Mouse (Mus musculus): ENCODE data around the gene S100g.

The S100g gene

DNA sequence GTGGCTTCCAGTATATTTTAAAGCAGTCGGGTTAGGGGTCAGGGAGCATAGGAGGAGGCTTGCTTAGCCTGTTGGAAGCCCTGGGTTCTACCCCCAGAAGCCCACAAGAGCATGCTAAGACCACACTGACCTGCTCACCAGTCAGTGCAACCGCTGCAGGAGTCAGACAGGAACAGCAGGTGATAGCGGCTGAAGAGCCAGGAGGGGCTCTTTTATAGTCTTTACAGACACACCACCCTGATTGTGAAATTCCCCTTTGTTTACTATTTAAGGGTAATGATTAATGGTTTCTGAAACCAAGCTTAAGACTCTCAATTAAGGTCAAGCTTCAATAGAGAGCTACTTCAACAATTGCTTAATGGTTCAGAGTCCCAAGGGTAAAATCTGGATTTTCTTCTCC, at the start of gene S100g:
TSS of gene S100g (minus strand) at position 217 of the 400 bp plus-strand sequence.
- no peak for DNase-seq (ENCODE audit: extremely low read depth, low read depth, low spot score)

DNA sequence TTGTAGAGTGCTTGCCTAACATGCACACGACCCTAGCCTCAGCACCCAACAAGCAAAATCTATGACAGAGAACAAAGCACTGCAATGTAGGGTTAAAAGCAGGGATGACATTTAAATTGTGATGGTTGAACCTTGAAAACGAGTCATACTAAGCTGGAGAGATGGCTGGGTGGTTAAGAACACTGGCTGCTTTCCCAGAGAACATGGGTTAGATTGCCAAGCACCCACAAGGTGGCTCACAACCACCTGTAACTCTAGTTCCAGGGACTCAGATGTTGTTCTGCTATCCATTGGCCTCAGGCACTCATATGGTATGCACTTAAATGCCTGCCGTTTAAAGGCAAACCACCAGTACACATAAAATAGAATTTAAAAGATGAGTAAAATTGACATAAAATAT, 27.7 kb upstream of the S100g start:
- no peak for DNase-seq (ENCODE audit: extremely low read depth, low read depth, low spot score)

DNA sequence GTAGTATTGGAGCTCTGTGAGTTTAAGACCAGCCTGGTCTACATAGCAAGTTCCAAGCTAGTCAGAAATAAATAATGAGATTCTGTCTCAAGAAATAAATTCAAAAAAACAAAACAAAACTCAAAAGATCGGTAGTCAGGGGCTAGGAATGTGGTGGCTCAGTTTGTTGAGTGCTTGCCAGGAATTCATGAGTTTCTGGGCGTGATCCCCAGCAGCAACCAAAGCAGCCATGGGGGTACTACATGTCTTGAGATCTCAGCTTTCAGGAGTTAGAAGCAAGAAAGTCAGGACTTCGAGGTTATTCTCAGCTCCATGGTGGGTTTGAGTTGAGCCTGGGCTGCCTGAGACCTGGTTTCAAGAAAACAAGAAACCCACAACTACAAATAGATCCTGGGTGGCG, 27.0 kb upstream of the S100g start:
- DNase-seq (ENCODE audit: extremely low read depth, low read depth, low spot score), result no peak

DNA sequence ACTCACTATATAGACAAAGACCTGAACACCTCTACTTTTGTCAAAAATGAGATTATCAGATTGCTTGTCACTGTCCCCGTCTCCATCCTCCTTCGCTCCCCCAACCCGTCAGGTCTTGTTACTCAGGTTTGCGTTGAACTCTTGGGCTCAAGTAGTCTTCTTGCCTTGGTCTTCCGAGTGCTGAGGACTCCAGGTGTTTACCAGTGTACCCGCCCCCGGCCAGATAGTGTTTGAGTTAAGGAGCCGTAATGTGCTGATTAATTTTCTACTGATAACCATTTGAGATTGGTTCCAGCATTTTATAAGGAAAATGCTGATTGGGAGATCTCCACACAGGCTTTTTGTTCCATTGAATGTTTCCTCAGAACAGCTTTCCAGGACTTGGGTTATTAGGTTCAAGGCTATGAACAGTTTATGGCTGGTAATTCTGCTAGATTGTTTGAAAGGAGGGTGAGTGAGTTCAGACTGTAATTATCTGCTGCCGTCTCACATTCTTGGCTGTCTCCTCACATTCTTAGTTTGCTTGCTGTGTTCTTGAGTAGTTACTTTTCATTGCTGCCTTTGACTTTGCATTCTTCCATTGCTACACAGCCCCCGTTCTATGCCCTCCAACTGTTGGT, 22.6 kb upstream of the S100g start:
- DNase-seq (ENCODE audit: extremely low read depth, low read depth, low spot score), result no peak

DNA sequence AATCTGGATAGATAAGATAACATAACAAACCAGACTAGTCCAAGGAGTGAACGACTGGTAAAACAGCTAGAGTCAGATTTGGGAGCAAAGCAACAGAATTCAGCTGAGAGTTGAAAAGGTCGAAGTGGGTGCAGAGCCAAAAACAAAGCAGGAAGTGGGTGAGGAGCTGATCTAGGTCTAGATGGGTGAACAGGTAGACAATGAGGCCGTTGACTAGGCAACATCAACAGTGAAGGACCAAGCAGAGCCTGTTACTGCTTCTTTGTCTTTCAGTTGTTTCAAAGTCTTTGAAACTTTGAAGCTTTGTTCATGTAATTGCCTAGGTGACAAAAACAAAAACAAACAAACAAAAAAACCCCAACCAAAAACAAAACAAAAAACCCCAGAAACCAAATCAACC, 11.8 kb upstream of the S100g start:
- no peak for DNase-seq (ENCODE audit: extremely low read depth, low read depth, low spot score)

DNA sequence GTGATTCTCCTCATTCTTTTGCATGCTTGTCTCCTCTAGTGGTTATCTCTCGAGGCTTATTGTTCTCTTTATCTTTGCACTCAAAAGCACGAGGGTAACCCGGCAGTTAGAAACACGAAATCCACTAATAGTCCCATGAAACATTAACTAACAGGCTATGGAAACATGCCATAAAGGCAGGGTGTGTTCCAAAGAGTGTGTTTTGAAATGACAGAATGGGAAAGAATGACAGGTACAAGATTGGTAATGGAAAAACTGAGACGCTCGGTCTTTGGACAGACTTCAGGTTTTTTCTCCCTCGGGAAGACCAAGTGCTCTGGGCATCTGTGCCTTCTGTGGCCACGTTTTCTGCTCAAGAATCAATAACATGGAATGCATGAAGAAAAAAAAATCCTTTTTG, 3.1 kb upstream of the S100g start:
- no peak for DNase-seq (ENCODE audit: extremely low read depth, low read depth, low spot score)

DNA sequence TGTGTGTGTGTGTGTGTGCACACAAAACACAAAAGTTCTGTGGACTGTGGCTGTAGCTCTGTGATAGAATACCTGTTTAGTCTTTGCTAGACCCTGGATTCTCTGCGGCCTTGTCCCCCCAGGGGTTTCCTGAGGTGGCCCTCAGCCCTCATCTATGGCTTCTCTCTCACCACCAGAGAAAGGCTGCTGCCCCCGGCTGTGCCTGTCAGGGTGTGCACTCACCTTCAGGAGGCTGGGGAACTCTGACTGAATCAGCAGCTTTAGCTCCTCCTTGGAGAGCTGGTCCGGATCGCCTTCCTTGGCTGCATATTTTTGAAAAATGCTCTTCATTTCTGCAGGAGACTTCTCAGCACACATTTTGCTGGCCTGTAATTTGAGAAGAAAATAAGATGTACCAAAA, 559 bp downstream of the S100g start:
- no peak for DNase-seq (ENCODE audit: extremely low read depth, low read depth, low spot score)

DNA sequence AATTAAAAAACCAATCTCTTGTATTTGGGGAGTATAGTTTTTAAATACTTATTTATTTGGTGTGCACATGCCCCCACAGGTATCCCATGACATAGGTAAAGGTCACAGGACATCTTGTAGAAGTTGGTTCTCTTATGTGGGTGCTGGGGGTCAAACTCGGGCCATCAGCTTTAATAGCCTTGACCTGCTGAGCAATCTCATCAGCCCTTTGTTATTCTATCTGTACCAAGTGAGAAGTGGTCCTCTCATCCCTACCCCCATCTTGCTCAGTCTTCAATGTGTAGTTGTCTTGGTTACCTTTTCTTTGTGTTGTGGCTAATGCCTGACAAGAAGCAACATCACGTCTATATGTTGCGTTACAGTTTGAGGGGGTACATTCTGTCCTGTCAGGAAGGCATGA, 6.5 kb downstream of the S100g start:
- no peak for DNase-seq (ENCODE audit: extremely low read depth, low read depth, low spot score)

DNA sequence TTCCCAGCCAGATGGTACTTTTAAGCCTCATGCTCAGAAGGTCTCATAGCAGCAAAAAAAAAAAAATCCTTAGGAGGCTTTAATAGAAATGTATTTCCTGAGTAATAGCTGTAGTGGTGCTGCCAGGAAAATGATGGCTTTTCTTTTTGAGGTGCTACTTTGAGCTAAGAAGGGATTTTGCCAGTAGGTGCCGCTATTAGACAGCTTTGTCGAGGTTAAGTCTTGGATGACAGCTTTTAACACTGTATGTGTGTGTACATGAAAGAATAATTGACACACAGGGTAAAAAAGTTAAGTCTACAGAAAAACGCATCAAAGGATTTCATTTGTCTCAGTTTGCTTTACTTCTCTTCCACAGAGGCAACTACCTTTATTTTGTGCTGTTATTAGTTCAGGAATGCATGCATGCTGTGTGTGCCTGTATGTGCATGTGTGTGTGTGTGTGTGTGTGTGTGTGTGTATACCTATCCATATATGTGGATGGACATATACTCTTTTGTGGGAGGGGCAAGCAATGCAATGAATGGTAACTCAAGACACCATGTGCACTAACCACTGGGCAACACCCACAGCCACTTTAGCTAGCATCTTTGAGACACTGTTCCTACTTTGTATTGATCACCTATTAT, 14.5 kb downstream of the S100g start:
- no peak for DNase-seq (ENCODE audit: extremely low read depth, low read depth, low spot score)

DNA sequence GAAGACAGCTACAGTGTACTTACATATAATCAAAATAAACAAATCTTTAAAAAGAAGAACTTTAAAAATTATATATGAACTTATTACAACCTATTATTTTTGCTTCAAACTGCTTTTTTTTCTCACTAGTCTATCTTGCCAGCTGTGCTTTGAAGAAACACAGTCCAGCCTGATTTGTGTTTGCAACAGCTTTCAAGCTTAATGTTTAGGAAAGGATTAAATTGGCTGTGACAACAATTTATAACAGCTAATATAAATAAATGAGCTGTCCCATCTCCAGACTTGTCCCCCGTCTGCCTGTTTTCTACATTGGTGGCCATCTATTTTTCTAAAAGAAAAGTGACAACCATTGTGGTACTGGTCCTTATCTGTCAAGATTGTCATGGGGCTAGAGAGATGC, 22.4 kb downstream of the S100g start:
- DNase-seq (ENCODE audit: extremely low read depth, low read depth, low spot score), result no peak

DNA sequence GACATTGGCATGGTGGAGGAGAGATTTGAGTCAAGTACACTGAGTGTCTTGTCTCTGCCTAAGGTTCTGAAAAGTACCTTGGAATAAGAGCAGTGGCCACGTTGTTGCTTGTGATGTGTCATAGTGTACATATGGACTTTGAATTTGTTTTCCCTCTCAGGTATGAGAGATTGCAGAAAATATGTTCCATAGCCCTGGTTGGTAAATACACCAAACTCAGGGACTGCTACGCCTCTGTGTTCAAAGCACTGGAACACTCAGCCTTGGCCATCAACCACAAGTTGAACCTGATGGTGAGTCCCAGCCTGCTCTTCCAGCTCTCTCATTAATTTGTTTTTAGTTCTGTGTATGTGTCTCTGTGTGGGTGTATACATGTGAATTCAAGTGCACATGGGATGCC, 32.9 kb downstream of the S100g start:
- no peak for DNase-seq (ENCODE audit: extremely low read depth, low read depth, low spot score)

DNA sequence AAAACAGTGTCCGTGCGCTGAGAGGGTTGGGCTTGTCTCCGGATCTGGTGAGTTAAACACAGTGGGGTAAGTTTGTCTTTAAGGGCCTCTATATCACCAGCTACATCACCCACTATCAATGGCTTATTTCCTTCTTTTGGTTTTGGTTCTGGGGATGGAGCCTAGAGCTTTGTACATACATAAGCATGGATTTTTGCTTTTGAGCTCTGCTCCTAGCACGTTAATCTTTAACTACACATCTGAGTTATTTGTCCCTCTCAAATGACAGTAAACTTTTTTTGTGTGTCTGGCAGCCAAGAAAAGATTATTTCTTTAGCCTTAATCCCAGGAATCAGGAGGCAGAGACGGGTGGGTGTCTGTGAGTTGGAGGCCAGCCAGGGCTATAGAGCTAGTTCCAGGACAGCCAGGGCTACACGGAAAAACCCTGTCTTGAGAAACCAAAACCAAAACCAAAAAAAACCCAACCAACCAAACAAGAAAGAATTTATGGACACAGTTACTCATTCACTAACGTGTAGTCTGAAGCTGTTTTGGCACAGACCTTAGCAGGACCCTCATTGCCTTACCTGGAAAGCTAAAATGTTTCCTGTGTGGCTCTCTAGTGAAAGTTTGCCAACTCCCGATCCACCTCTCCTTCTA, 42.8 kb downstream of the S100g start:
- no peak for DNase-seq (ENCODE audit: extremely low read depth, low read depth, low spot score)

DNA sequence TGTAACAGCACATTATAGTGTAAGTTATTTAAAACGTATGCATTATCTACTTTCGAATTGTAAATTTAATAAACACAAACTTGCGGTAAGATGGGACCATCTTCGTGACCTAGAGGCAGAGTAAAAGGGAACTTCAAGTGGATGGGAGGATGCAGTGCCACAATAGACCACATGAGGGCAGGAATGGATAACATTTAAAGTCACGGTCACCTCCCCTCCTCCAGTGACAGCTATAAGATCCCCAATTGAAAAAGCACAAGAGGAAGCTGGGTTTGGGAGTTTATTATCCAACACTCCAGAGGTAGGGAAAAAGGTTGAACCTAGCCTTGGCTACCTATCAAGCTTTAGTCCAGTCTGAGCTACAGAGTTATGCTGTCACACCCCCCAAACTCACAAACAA, 48.7 kb downstream of the S100g start:
- DNase-seq (ENCODE audit: extremely low read depth, low read depth, low spot score), result no peak

DNA sequence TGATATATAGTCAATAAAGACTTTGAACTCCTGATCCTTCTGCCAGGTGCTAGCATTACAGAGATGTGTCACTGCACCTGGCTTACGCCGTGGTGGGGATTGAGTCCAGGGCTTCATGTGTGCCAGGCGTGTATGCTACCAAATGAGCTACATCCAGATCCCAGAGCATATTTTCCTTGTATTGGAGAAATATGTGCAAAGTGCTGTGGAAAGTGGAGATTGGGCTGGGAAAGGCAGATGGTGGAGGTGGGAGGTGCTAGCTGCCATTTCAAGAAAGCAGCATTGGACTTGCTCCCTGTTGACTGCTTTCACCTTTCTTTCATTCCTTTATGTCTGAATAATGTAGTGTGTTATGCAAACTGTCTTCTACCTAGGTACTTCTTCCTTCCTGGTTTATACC, 50.7 kb downstream of the S100g start:
- no peak for DNase-seq (ENCODE audit: extremely low read depth, low read depth, low spot score)

Measured in fat pad, adult 2 months (tissue).